Mouse (Mus musculus): ENCODE measurements at regions not wholly inside any gene's neighbourhood (a gene's known extent, or its start where the extent isn't known, plus 50 kb on each side); places are given as distances from the start of the nearest gene placed in this dataset.

- TF ChIP-seq ZNF384 (IDR thresholded peaks at IDR 0.05; ENCODE audit: low read depth, low read length) (no peak), CHD2 (IDR thresholded peaks at IDR 0.05; ENCODE audit: low read depth, low read length) (no peak), HCFC1 (IDR thresholded peaks at IDR 0.05; ENCODE audit: borderline replicate concordance, insufficient read depth, low read length) (no peak), ZC3H11A (IDR thresholded peaks at IDR 0.05; ENCODE audit: borderline replicate concordance, low read depth, low read length) (no peak), MAFK (IDR thresholded peaks at IDR 0.05; ENCODE audit: insufficient read depth, low read depth, low read length) (no peak)
- Histone ChIP-seq H3K27ac (ENCODE audit: insufficient read depth, low read depth, low read length, poor library complexity, severe bottlenecking) (no peak overlapping the region), H3K9ac (ENCODE audit: insufficient read depth, low read depth, low read length, poor library complexity, severe bottlenecking) (no peak overlapping the region), H3K36me3 (ENCODE audit: control insufficient read depth, insufficient read depth, low read length, poor library complexity, severe bottlenecking) (no peaks in the 10 kb centered on the region), H3K4me3 (ENCODE audit: insufficient read depth in 1 of 2, low read depth in 1 of 2, low read length in 2 of 2, poor library complexity in 1 of 2, severe bottlenecking in 1 of 2) (no peak overlapping the region), H3K9me3 (ENCODE audit: control insufficient read depth, insufficient read depth, low read depth, low read length) (no peaks in the 10 kb centered on the region), H3K4me1 (ENCODE audit: control insufficient read depth in 2 of 2, insufficient read depth in 2 of 2, low read length in 2 of 2, poor library complexity in 1 of 2) (peaks cover 0 to 2% of the 10 kb centered on the region in 2 experiments; a peak in 1 of 4 replicates)
- in situ Hi-C loops (cut with MboI; ENCODE audit: low sequenced_read_pairs in 2 of 2, unreplicated experiment in 2 of 2), result loop anchor here in 1 of 2 experiments (25.0 kb wide), 1 partner anchor 416 kb away; no protein-coding TSS in a partner anchor
- DNase-seq (ENCODE audit: low read depth, low spot score), result no peak
These were observed 60.4 kb upstream of the Scaf11 start for GRCm38 (mm10) chr15:96521125-96521455.

- H3K36me3 ChIP-seq (ENCODE audit: control insufficient read depth, insufficient read depth, low read length, poor library complexity, severe bottlenecking), result no peaks in the 10 kb centered on the region
- DNase-seq (ENCODE audit: low read depth, low spot score), result peak; percentile 63
- no peaks in the 10 kb centered on the region for H3K9me3 ChIP-seq (ENCODE audit: control insufficient read depth, insufficient read depth, low read depth, low read length)
- no peak overlapping the region for H3K9ac ChIP-seq (ENCODE audit: insufficient read depth, low read depth, low read length, poor library complexity, severe bottlenecking)
- no peak for TF ChIP-seq MAFK (IDR thresholded peaks at IDR 0.05; ENCODE audit: insufficient read depth, low read depth, low read length)
- no peak for TF ChIP-seq CHD2 (IDR thresholded peaks at IDR 0.05; ENCODE audit: low read depth, low read length)
- no peak for TF ChIP-seq HCFC1 (IDR thresholded peaks at IDR 0.05; ENCODE audit: borderline replicate concordance, insufficient read depth, low read length)
- peak; percentile 82 for TF ChIP-seq ZC3H11A (IDR thresholded peaks at IDR 0.05; ENCODE audit: borderline replicate concordance, low read depth, low read length)
- H3K27ac ChIP-seq (ENCODE audit: insufficient read depth, low read depth, low read length, poor library complexity, severe bottlenecking), result no peak overlapping the region
- in situ Hi-C loops (cut with MboI; ENCODE audit: low sequenced_read_pairs in 2 of 2, unreplicated experiment in 2 of 2), result loop anchor here in 1 of 2 experiments (25.0 kb wide), 1 partner anchor 417 kb away; no protein-coding TSS in a partner anchor
- no peak overlapping the region for H3K4me3 ChIP-seq (ENCODE audit: insufficient read depth in 1 of 2, low read depth in 1 of 2, low read length in 2 of 2, poor library complexity in 1 of 2, severe bottlenecking in 1 of 2)
- H3K4me1 ChIP-seq (ENCODE audit: control insufficient read depth in 2 of 2, insufficient read depth in 2 of 2, low read length in 2 of 2, poor library complexity in 1 of 2), result peaks cover 0 to 2% of the 10 kb centered on the region in 2 experiments; a peak in 1 of 4 replicates
These were observed 59.9 kb upstream of the Scaf11 start for GRCm38 (mm10) chr15:96520412-96521124.

- DNase-seq (ENCODE audit: low read depth, low spot score), result no peak
- Histone ChIP-seq H3K9ac (ENCODE audit: insufficient read depth, low read depth, low read length, poor library complexity, severe bottlenecking) (no peak overlapping the region), H3K4me3 (ENCODE audit: insufficient read depth in 1 of 2, low read depth in 1 of 2, low read length in 2 of 2, poor library complexity in 1 of 2, severe bottlenecking in 1 of 2) (no peak overlapping the region), H3K9me3 (ENCODE audit: control insufficient read depth, insufficient read depth, low read depth, low read length) (no peaks in the 10 kb centered on the region), H3K36me3 (ENCODE audit: control insufficient read depth, insufficient read depth, low read length, poor library complexity, severe bottlenecking) (no peaks in the 10 kb centered on the region), H3K27ac (ENCODE audit: insufficient read depth, low read depth, low read length, poor library complexity, severe bottlenecking) (no peak overlapping the region), H3K4me1 (ENCODE audit: control insufficient read depth in 2 of 2, insufficient read depth in 2 of 2, low read length in 2 of 2, poor library complexity in 1 of 2) (no peaks in the 10 kb centered on the region)
- in situ Hi-C loops (cut with MboI; ENCODE audit: low sequenced_read_pairs in 2 of 2, unreplicated experiment in 2 of 2), result loop anchor here in 1 of 2 experiments (25.0 kb wide), 1 partner anchor 419 kb away; no protein-coding TSS in a partner anchor
- TF ChIP-seq ZNF384 (IDR thresholded peaks at IDR 0.05; ENCODE audit: low read depth, low read length), result no peak
- no peak for TF ChIP-seq CHD2 (IDR thresholded peaks at IDR 0.05; ENCODE audit: low read depth, low read length)
- no peak for TF ChIP-seq MAFK (IDR thresholded peaks at IDR 0.05; ENCODE audit: insufficient read depth, low read depth, low read length)
- no peak for TF ChIP-seq ZC3H11A (IDR thresholded peaks at IDR 0.05; ENCODE audit: borderline replicate concordance, low read depth, low read length)
- TF ChIP-seq HCFC1 (IDR thresholded peaks at IDR 0.05; ENCODE audit: borderline replicate concordance, insufficient read depth, low read length), result no peak
These were observed 57.5 kb upstream of the Scaf11 start for GRCm38 (mm10) chr15:96518156-96518555.

- H3K9ac ChIP-seq (ENCODE audit: insufficient read depth, low read depth, low read length, poor library complexity, severe bottlenecking), result no peak overlapping the region
- TF ChIP-seq ZNF384 (IDR thresholded peaks at IDR 0.05; ENCODE audit: low read depth, low read length), result no peak
- TF ChIP-seq ZC3H11A (IDR thresholded peaks at IDR 0.05; ENCODE audit: borderline replicate concordance, low read depth, low read length), result no peak
- no peak for TF ChIP-seq CHD2 (IDR thresholded peaks at IDR 0.05; ENCODE audit: low read depth, low read length)
- TF ChIP-seq HCFC1 (IDR thresholded peaks at IDR 0.05; ENCODE audit: borderline replicate concordance, insufficient read depth, low read length), result no peak
- no peak for TF ChIP-seq MAFK (IDR thresholded peaks at IDR 0.05; ENCODE audit: insufficient read depth, low read depth, low read length)
These were observed 55.0 kb upstream of the Scaf11 start for GRCm38 (mm10) chr15:96515620-96516019.

More at GRCm38 (mm10) chr15:96515620-96516019, 55.0 kb upstream of the Scaf11 start:
- no peaks in the 10 kb centered on the region for H3K9me3 ChIP-seq (ENCODE audit: control insufficient read depth, insufficient read depth, low read depth, low read length)
- H3K27ac ChIP-seq (ENCODE audit: insufficient read depth, low read depth, low read length, poor library complexity, severe bottlenecking), result no peak overlapping the region
- in situ Hi-C loops (cut with MboI; ENCODE audit: low sequenced_read_pairs in 2 of 2, unreplicated experiment in 2 of 2), result loop anchor here in 1 of 2 experiments (25.0 kb wide), 1 partner anchor 422 kb away; no protein-coding TSS in a partner anchor
- no peak for DNase-seq (ENCODE audit: low read depth, low spot score)
- no peaks in the 10 kb centered on the region for H3K4me1 ChIP-seq (ENCODE audit: control insufficient read depth in 2 of 2, insufficient read depth in 2 of 2, low read length in 2 of 2, poor library complexity in 1 of 2)
- H3K36me3 ChIP-seq (ENCODE audit: control insufficient read depth, insufficient read depth, low read length, poor library complexity, severe bottlenecking), result no peaks in the 10 kb centered on the region
- no peak overlapping the region for H3K4me3 ChIP-seq (ENCODE audit: insufficient read depth in 1 of 2, low read depth in 1 of 2, low read length in 2 of 2, poor library complexity in 1 of 2, severe bottlenecking in 1 of 2)

All from ES-E14 (cell line).